Comparison of ENCODE assay signal across 28 mouse cellular contexts in the genomic region with DNA sequence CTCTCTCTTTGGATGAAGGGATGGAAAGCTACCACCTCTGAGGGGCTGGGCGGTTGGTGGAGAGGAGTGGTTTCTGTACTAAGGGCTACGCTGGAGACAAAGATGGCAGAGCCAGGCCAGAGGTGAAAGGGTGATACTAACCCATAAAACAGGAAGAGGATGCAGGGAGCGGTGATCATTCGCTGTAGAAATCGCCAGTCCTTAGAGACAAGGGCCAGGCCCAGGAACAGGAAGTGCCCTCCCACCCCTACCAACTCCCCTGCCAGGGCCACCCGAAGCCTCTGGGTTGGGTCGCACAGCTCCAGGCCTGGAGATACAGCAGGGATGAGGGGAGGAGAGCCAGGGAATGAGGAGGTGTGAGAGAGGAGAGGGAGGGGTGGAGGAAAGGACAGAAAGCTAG. TPM values are rescaled to one million over a fixed set of nuclear protein-coding genes. Genes with fewer than 3 reads are reported as not detected.
DNase-seq lines count a peak whose midpoint lies in the region; ATAC-seq and TF ChIP-seq lines count a peak whose summit lies in the region.
"Had no signal": no experiment of that assay in that cellular context is flagged by ENCODE, and none has a peak within 500 bp of the region (broad histone marks: within the 10 kb centered on the region; RNA-seq: fewer than 3 reads in every experiment).

No protein-coding gene starts in this region.

- H3K4me3 ChIP-seq in forebrain, embryonic 16.5 days (replicated peaks; ENCODE audit: low read length) = no peak overlapping the region
- H3K4me3 ChIP-seq in forebrain, embryonic 12.5 days (replicated peaks) = no peak overlapping the region
- H3K4me3 ChIP-seq in layer of hippocampus, adult 2 months = no peak overlapping the region
- peak overlapping the region; percentile 21; the same call in 1 of the 2 replicates for H3K4me3 ChIP-seq in embryonic facial prominence, embryonic 10.5 days
- H3K4me3 ChIP-seq: forebrain, embryonic 15.5 days; heart, embryonic 15.5 days; hindbrain, embryonic 10.5 days; midbrain, embryonic 10.5 days; stomach, embryonic 15.5 days had no signal

- no peak overlapping the region for H3K27ac ChIP-seq in forebrain, embryonic 16.5 days (ENCODE audit: low read length)
- no peak overlapping the region for H3K27ac ChIP-seq in forebrain, embryonic 12.5 days
- H3K27ac ChIP-seq in layer of hippocampus, adult 2 months = peak overlapping the region; percentile 36; the same call in 1 of the 2 replicates
- H3K27ac ChIP-seq in embryonic facial prominence, embryonic 10.5 days (replicated peaks) = no peak overlapping the region
- H3K27ac ChIP-seq: forebrain, embryonic 15.5 days; heart, embryonic 15.5 days; hindbrain, embryonic 10.5 days; midbrain, embryonic 10.5 days; stomach, embryonic 15.5 days had no signal

- no peak for TF ChIP-seq CTCF in layer of hippocampus, adult 2 months (conservative IDR thresholded peaks at IDR 0.05)

- WGBS in forebrain, embryonic 16.5 days = 94% methylated on average over 7 of the region's 7 CpGs
- WGBS in forebrain, embryonic 12.5 days = 92% methylated on average over 7 of the region's 7 CpGs
- WGBS in embryonic facial prominence, embryonic 10.5 days = 81% methylated on average over 7 of the region's 7 CpGs

- peaks cover 25% of the 10 kb centered on the region for H3K4me1 ChIP-seq in forebrain, embryonic 16.5 days (replicated peaks; ENCODE audit: control insufficient read depth, insufficient read depth, low read length)
- H3K4me1 ChIP-seq in forebrain, embryonic 12.5 days = peaks cover 22% of the 10 kb centered on the region
- H3K4me1 ChIP-seq in embryonic facial prominence, embryonic 10.5 days = peaks cover 55% of the 10 kb centered on the region

- H3K9ac ChIP-seq in forebrain, embryonic 16.5 days (replicated peaks; ENCODE audit: low read depth, low read length) = 0 out of 2 replicates have a peak overlapping the region, but pooled peaks have one; percentile 9
- no peak overlapping the region for H3K9ac ChIP-seq in forebrain, embryonic 12.5 days
- H3K9ac ChIP-seq: forebrain, embryonic 15.5 days; heart, embryonic 15.5 days; stomach, embryonic 15.5 days had no signal

- ATAC-seq in forebrain, embryonic 16.5 days = no peak
- ATAC-seq in forebrain, embryonic 12.5 days (ENCODE audit: low FRiP score) = no peak
- peak; percentile 42; the same call in 1 of the 2 replicates for ATAC-seq in megakaryocyte progenitor cell, adult 5-6 weeks (replicated peaks; ENCODE audit: poor library complexity)
- ATAC-seq: CD4-positive, CD25-positive, alpha-beta regulatory T cell, adult 4 months; forebrain, embryonic 15.5 days; Patski had no signal

- no peak overlapping the region for H3K4me2 ChIP-seq in forebrain, embryonic 16.5 days (ENCODE audit: low read length)
- no peak overlapping the region for H3K4me2 ChIP-seq in forebrain, embryonic 12.5 days
- H3K4me2 ChIP-seq: forebrain, embryonic 15.5 days; heart, embryonic 15.5 days; stomach, embryonic 15.5 days had no signal

- peaks cover 30% of the 10 kb centered on the region for H3K36me3 ChIP-seq in forebrain, embryonic 16.5 days (ENCODE audit: control insufficient read depth, insufficient read depth)
- H3K36me3 ChIP-seq in forebrain, embryonic 12.5 days (replicated peaks) = peaks cover 48% of the 10 kb centered on the region
- H3K36me3 ChIP-seq in embryonic facial prominence, embryonic 10.5 days (replicated peaks) = peaks cover 78% of the 10 kb centered on the region

- DNase-seq in layer of hippocampus, adult 2 months (ENCODE audit: low spot score in 2 of 2) = no peak
- no peak for DNase-seq in layer of hippocampus, adult 9-11 months
- no peak for DNase-seq in embryonic facial prominence, embryonic 10.5 days (ENCODE audit: low spot score)
- no peak for DNase-seq in kidney, adult 9 months
- no peak for DNase-seq in adrenal gland, postnatal 14 days
- DNase-seq: adrenal gland, postnatal 25 days; cerebellum, adult 11 months; cerebellum, postnatal 10 days; gastrocnemius, postnatal 36 days; kidney, adult 2 months; kidney, postnatal 36 days; lung, postnatal 10 days; thymus, adult 18-20 months; thymus, postnatal 4 days had no signal

- no peaks in the 10 kb centered on the region for H3K9me3 ChIP-seq in forebrain, embryonic 16.5 days (ENCODE audit: control insufficient read depth, low read length)
- H3K9me3 ChIP-seq in forebrain, embryonic 12.5 days = no peaks in the 10 kb centered on the region
- no peaks in the 10 kb centered on the region for H3K9me3 ChIP-seq in embryonic facial prominence, embryonic 10.5 days
- H3K9me3 ChIP-seq: forebrain, embryonic 15.5 days; heart, embryonic 15.5 days; hindbrain, embryonic 10.5 days; midbrain, embryonic 10.5 days; stomach, embryonic 15.5 days had no signal

- H3K27me3 ChIP-seq in forebrain, embryonic 16.5 days (replicated peaks; ENCODE audit: control insufficient read depth, insufficient read depth, low read length) = no peaks in the 10 kb centered on the region
- no peaks in the 10 kb centered on the region for H3K27me3 ChIP-seq in forebrain, embryonic 12.5 days
- H3K27me3 ChIP-seq in embryonic facial prominence, embryonic 10.5 days (replicated peaks; ENCODE audit: low read depth, poor library complexity, severe bottlenecking) = no peaks in the 10 kb centered on the region
- H3K27me3 ChIP-seq: forebrain, embryonic 15.5 days; heart, embryonic 15.5 days; Patski; stomach, embryonic 15.5 days had no signal

RNA-seq across cellular contexts. Expression of gene Slc22a17, which starts 4.2 kb away (rescaled TPM):
- 128 and 185 TPM in 2 replicates for polyA plus RNA-seq in forebrain, embryonic 16.5 days (2015; fragmentation: Nextera tagmentation; extraction: Ambion mirVana)
- polyA plus RNA-seq in forebrain, embryonic 12.5 days (2016; fragmentation: Nextera tagmentation; extraction: Ambion mirVana) = 93.3 and 97.8 TPM in 2 replicates
- 100 to 1,000 TPM; 666 to 700 TPM for total RNA-seq in layer of hippocampus, adult 2 months (2021)
- 41.4 and 45.7 TPM in 2 replicates for polyA plus RNA-seq in embryonic facial prominence, embryonic 10.5 days (2016; fragmentation: Nextera tagmentation; extraction: Ambion mirVana)
- total RNA-seq in megakaryocyte progenitor cell, adult 5-6 weeks (2015) = 1.3 and 3.0 TPM in 2 replicates
- total RNA-seq in megakaryocyte progenitor cell, adult 5-6 weeks (2017) = 1.3 and 1.4 TPM in 2 replicates
- total RNA-seq in adrenal gland, postnatal 14 days (2021) = 30.7 and 32.9 TPM in 2 replicates

RNA-seq across cellular contexts. Expression of gene Pabpn1, which starts 16.4 kb away (rescaled TPM):
- polyA plus RNA-seq in forebrain, embryonic 16.5 days (2015; fragmentation: Nextera tagmentation; extraction: Ambion mirVana) = 122 and 150 TPM in 2 replicates
- polyA plus RNA-seq in forebrain, embryonic 12.5 days (2016; fragmentation: Nextera tagmentation; extraction: Ambion mirVana) = 199 and 211 TPM in 2 replicates
- 100 to 1,000 TPM; 271 to 305 TPM for total RNA-seq in layer of hippocampus, adult 2 months (2021)
- 173 TPM in 2 replicates for polyA plus RNA-seq in embryonic facial prominence, embryonic 10.5 days (2016; fragmentation: Nextera tagmentation; extraction: Ambion mirVana)
- 103 and 113 TPM in 2 replicates for total RNA-seq in megakaryocyte progenitor cell, adult 5-6 weeks (2015)
- 320 and 416 TPM in 2 replicates for total RNA-seq in megakaryocyte progenitor cell, adult 5-6 weeks (2017)
- 154 and 191 TPM in 2 replicates for total RNA-seq in adrenal gland, postnatal 14 days (2021)

RNA-seq across cellular contexts. Expression of gene Efs, which starts 17.2 kb away (rescaled TPM):
- 24.2 and 28.7 TPM in 2 replicates for polyA plus RNA-seq in forebrain, embryonic 16.5 days (2015; fragmentation: Nextera tagmentation; extraction: Ambion mirVana)
- 36.8 and 37.8 TPM in 2 replicates for polyA plus RNA-seq in forebrain, embryonic 12.5 days (2016; fragmentation: Nextera tagmentation; extraction: Ambion mirVana)
- total RNA-seq in layer of hippocampus, adult 2 months (2021) = 10 to 100 TPM; 10.6 to 11.2 TPM
- polyA plus RNA-seq in embryonic facial prominence, embryonic 10.5 days (2016; fragmentation: Nextera tagmentation; extraction: Ambion mirVana) = 42.4 and 42.9 TPM in 2 replicates
- not detected in 2 replicates for total RNA-seq in megakaryocyte progenitor cell, adult 5-6 weeks (2015)
- total RNA-seq in megakaryocyte progenitor cell, adult 5-6 weeks (2017) = not detected in 2 replicates
- 3.1 and 6.2 TPM in 2 replicates for total RNA-seq in adrenal gland, postnatal 14 days (2021)
- total RNA-seq: monocyte, adult 5-6 weeks; neutrophil, adult 5-6 weeks had no signal
- polyA plus RNA-seq: CD4-positive, CD25-positive, alpha-beta regulatory T cell, adult 4 months; Patski had no signal

RNA-seq across cellular contexts. Expression of gene Il25, which starts 23.8 kb away (rescaled TPM):
- polyA plus RNA-seq in forebrain, embryonic 16.5 days (2015; fragmentation: Nextera tagmentation; extraction: Ambion mirVana) = 0.46 and 0.53 TPM in 2 replicates
- not detected in 2 replicates for polyA plus RNA-seq in forebrain, embryonic 12.5 days (2016; fragmentation: Nextera tagmentation; extraction: Ambion mirVana)
- not detected for total RNA-seq in layer of hippocampus, adult 2 months (2021)
- 0.14 TPM in 1 of 2 replicates, not detected in the other for polyA plus RNA-seq in embryonic facial prominence, embryonic 10.5 days (2016; fragmentation: Nextera tagmentation; extraction: Ambion mirVana)
- total RNA-seq in megakaryocyte progenitor cell, adult 5-6 weeks (2015) = not detected in 2 replicates
- not detected in 2 replicates for total RNA-seq in megakaryocyte progenitor cell, adult 5-6 weeks (2017)
- not detected in 2 replicates for total RNA-seq in adrenal gland, postnatal 14 days (2021)
- total RNA-seq: adrenal gland, postnatal 25 days; gastrocnemius, postnatal 36 days; layer of hippocampus, postnatal 10 days; monocyte, adult 5-6 weeks; neutrophil, adult 5-6 weeks had no signal
- polyA plus RNA-seq: CD4-positive, CD25-positive, alpha-beta regulatory T cell, adult 4 months; heart, embryonic 15.5 days; kidney, adult 2 months; liver, embryonic 16.5 days; midbrain, embryonic 10.5 days; Patski had no signal

RNA-seq across cellular contexts. Expression of gene Gm20521, which starts 25.4 kb away (rescaled TPM):
- polyA plus RNA-seq in forebrain, embryonic 16.5 days (2015; fragmentation: Nextera tagmentation; extraction: Ambion mirVana) = not detected in 2 replicates
- polyA plus RNA-seq in forebrain, embryonic 12.5 days (2016; fragmentation: Nextera tagmentation; extraction: Ambion mirVana) = 0.27 TPM in 1 of 2 replicates, not detected in the other
- 1 to 10 TPM; 1.0 to 9.4 TPM for total RNA-seq in layer of hippocampus, adult 2 months (2021)
- polyA plus RNA-seq in embryonic facial prominence, embryonic 10.5 days (2016; fragmentation: Nextera tagmentation; extraction: Ambion mirVana) = 0.14 and 0.25 TPM in 2 replicates
- total RNA-seq in megakaryocyte progenitor cell, adult 5-6 weeks (2015) = not detected in 2 replicates
- 0.30 and 1.5 TPM in 2 replicates for total RNA-seq in megakaryocyte progenitor cell, adult 5-6 weeks (2017)
- total RNA-seq in adrenal gland, postnatal 14 days (2021) = 1.7 and 7.0 TPM in 2 replicates
- total RNA-seq: gastrocnemius, postnatal 36 days; monocyte, adult 5-6 weeks; neutrophil, adult 5-6 weeks had no signal
- polyA plus RNA-seq: CD4-positive, CD25-positive, alpha-beta regulatory T cell, adult 4 months; heart, embryonic 15.5 days; hindbrain, embryonic 10.5 days; kidney, adult 2 months; liver, embryonic 16.5 days; midbrain, embryonic 10.5 days had no signal

Comparison
In these comparisons a context has a peak if more than half of its experiments do, and no peak if none do; other contexts are left out.
1. RNA of gene Slc22a17, which starts 4.2 kb away (total RNA-seq): 666 to 700 TPM in layer of hippocampus, adult 2 months; 30.7 to 32.9 TPM in adrenal gland, postnatal 14 days and 1.3 to 3.0 TPM in megakaryocyte progenitor cell, adult 5-6 weeks; every median in the first group is over 10 times any median in the second.